Mouse (Mus musculus) inflammation-experienced regulatory T-cells, adult 6 months (primary cell): Measurements from ENCODE around the gene Zfp382. TPM values are rescaled to one million over a fixed set of nuclear protein-coding genes. Genes with fewer than 3 reads are reported as not detected.
"Not testable (repeated sequence)": the region's sequence is repeated elsewhere in the genome, so short reads cannot be mapped to it uniquely, and the experiment has no call there.

ENCODE experiments used
- ATAC-seq: one replicate; pipeline ENCODE4 v1.8.0; 2017
- polyA plus RNA-seq, 3 experiments: library from polyadenylated mRNA; unstranded; fragments of 100-300 nt; shearing (Covaris generic); gene quantifications; one replicate each; pipeline ENCODE4 v1.2.1; 2017

The Zfp382 gene
- 10 to 100 TPM; 10.2 to 15.5 (median 15.1) TPM for polyA plus RNA-seq

DNA sequence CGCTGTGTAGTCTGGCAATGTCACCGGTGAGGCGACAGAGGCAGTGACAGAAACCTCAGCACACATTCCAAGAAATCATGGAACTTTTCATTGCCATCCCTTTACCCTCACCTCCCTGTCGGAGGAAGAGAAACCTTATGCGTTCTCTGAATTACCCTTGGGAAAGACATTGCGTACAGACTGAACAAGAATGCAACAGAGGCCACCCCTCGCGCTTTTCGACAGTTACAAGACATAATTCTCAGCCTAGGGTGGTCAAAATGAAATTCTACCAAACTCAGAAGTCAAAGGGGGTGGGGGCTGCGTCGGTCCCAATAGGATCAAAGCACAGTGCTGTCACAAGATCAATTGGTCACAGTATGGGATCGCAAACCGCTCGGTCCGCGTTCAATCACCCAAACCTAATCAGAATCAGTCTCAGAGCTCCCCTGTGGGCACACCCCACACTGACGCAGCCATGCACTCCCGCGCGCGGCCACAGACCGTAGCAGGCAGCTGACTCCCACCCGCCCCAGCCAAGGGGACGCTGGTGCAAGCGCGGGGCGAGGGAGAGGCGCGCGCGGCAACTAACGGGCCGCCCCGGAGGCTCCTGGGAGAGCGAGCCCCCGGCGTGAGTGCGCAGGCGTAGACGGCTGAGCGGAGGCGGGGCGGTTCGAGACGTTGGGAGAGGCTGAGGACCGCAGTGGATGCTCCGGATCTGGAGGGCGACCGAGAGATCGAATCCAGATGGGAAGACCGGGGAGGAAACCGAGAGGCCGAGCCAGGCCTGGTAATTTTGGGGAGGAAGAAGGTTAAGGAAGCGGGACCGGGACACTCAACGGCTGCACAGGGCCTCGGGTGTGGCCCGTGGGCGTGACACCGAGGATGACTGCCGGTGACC lies at the start of gene Zfp382:
TSS of gene Zfp382 (plus strand) at position 635 of the 880 bp plus-strand sequence.
- peak; percentile 93 for ATAC-seq

GRCm38 (mm10) chr7:30072146-30073028 lies 49.4 kb upstream of the Zfp382 start, which contains the start of gene Zfp82:
TSS of gene Zfp82 (minus strand) at chr7:30072900.
- ATAC-seq = peak; percentile 80

- ATAC-seq = no peak
These were observed 35.2 kb upstream of the Zfp382 start for GRCm38 (mm10) chr7:30086524-30086923.

GRCm38 (mm10) chr7:30089405-30089804 lies 32.3 kb upstream of the Zfp382 start:
- ATAC-seq = no peak

GRCm38 (mm10) chr7:30090092-30090969 lies 31.4 kb upstream of the Zfp382 start, which contains the start of the genes Gm26920 and Zfp566:
TSS of gene Gm26920 (minus strand) at chr7:30090410.
TSS of gene Zfp566 (minus strand) at chr7:30090527.
- ATAC-seq = peak; percentile 88

- no peak for ATAC-seq
These were observed 30.7 kb upstream of the Zfp382 start for GRCm38 (mm10) chr7:30090970-30091585.

DNA sequence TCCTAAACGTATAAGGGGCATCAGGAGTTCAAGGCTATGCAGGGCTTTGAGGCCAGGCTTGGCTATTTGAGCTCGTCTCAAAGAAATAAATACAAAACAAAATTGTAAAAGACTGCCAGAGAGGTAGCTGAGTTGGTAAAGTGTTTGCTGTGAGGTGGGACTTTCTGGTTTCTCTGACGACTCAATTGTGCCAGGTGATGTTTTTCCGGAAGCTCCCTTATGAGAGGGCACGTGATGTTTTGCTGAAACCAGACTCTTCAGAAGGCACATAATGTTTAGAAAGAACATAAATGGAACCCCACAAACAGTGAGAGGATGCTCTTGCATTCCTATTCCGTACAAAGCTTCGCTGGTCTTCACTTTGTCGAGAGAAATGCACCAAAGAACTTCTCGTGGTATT lies 29.1 kb upstream of the Zfp382 start:
- no peak for ATAC-seq

GRCm38 (mm10) chr7:30093918-30094415 lies 27.8 kb upstream of the Zfp382 start:
- no peak for ATAC-seq

DNA sequence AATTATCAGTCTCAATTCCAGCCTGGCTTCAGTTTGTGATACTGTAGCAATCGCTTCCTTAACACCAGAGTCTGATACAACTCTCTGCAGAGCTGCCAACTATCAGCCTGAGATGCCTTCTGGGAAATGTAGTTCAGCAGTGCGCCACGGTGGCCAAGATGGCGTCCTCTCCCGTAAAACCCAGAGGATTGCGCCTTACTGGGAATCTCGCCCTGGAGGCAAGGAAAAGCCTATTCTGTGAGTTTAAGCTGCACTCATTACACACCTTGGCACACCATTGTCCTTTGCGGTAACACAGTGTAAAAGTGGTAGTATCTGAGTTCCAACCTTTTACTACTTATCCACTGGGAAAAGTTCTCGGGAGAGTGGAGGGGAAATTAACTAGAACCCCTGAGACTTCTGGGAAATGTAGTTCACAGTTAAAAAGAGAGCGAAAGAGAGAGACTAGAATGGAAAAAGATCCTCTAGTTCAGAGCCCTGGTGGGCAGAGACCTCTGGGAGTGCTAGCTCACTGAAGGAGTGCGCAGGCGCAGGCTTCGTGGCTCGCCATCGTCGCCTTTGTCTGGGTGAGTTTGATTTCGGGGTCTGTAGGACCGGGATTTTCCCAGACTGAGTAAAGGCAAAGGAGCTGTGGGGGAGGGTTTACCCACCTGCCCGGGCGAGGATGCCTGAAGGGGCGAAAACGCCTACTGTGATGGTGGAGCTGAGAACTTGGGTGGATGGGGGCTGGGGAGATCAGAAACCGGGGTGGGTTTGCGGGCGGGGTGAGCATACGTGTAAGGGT lies 26.9 kb upstream of the Zfp382 start, which contains the start of gene Zfp260:
TSS of gene Zfp260 (plus strand) at position 132 of the 784 bp plus-strand sequence.
- peak; percentile 47 for ATAC-seq

- ATAC-seq = no peak
These were observed 26.1 kb upstream of the Zfp382 start for GRCm38 (mm10) chr7:30095551-30096125.

- peak; percentile 70 for ATAC-seq
These were observed 22.4 kb upstream of the Zfp382 start for GRCm38 (mm10) chr7:30099297-30099696.

- ATAC-seq = no peak
These were observed 5.7 kb upstream of the Zfp382 start for GRCm38 (mm10) chr7:30116076-30116475.

DNA sequence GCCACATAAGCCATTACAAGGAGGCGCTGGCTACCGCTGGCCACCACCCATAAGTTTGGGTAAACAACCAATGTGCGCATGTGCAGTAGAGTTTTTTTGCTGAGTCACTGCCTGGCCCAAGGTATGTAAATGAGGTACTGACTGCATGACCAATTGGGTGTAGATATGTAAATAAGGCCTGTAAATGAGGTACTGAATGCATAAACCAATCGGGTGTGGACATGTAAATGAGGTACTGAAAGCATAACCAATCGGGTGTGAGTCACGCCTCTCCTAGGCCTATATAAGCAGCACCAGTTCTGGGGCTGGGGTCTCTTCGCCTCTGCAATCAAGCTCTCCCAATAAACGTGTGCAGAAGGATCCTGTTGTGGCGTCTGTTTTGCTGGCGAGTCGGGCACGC lies 3.8 kb upstream of the Zfp382 start:
- ATAC-seq = not testable (repeated sequence)

GRCm38 (mm10) chr7:30122188-30122530 lies 417 bp downstream of the Zfp382 start:
- ATAC-seq = no peak

GRCm38 (mm10) chr7:30129900-30130299 lies 8.2 kb downstream of the Zfp382 start:
- ATAC-seq = no peak

- no peak for ATAC-seq
These were observed 10.7 kb downstream of the Zfp382 start for GRCm38 (mm10) chr7:30132396-30132795.

DNA sequence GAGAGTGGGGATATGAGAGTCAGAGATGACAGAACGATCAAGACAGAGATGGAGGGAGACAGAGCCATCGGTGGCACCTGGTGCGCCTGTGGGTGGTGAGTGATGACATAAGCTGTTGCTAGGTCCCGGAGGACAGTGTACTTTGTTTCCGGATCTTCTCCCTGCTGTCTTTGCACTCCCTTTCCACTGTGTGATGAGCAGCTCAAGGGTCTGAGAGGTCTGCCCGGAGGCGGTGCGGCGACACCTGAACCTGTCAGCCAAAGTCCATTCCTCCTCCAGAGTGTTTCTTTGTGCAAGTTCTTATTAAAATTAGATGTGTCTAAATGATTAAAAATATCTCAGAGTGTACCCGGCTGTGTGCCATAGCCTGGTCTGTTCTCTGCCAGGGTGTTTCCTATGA lies 15.1 kb downstream of the Zfp382 start:
- no peak for ATAC-seq

DNA sequence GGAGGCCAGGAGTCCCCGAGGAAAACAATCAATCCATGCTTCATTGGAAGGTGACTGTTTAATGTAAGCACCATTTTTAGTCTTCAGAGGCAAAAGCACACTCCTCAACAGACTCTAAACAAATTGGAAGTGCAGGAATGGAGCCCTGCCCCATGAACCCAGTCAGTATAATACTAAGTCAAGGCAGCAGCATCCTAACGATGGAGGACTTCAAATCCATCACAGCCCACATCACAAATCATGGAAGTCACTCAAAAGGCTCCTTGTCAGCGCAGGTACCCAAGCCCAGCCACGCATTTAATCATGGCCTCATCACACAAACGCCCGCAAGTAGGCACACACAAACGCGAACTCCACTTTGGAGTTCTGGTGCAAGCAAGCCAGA lies 21.4 kb downstream of the Zfp382 start:
- ATAC-seq = no peak

DNA sequence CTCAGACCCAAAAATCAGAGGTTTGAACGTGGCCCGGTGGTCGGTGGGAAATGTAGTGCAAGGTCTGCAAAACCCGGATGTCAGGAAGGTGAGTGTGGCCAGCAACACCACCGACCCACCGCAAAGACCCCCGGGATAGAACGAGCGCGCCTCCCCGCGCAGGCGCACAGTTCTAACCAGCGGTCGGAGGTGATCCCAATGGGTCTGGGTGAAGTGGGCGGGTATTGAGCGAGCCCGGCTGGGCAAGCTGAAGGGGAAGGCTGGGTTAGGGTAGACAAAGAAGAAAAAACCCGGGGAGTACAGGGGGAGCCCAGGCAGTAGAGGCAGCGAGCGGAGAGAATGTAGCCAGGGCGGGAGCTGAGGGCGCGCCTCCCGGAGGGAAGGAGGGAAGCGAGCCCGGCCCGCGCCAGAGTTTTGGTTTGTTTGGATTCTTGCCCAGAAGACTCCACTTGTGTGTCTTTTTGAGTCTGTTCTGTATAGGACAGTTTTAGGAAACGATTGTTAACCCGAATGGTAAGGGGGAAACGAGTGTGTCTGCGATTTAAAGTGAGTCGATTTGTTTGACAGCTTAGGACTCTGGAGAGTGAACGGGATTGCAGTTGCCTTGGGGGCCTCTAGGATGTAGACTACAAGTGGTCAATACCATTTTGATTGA lies 21.9 kb downstream of the Zfp382 start:
- ATAC-seq = no peak

GRCm38 (mm10) chr7:30147011-30147410 lies 25.3 kb downstream of the Zfp382 start:
- ATAC-seq = no peak
